Mouse (Mus musculus) gastrocnemius, adult 8-10 months (tissue): ENCODE data around the gene Pgm5. TPM values are rescaled to one million over a fixed set of nuclear protein-coding genes. Genes with fewer than 3 reads are reported as not detected.
A peak's percentile ranks its signal among the peaks of the same experiment; 100 is the strongest.

ENCODE experiments used
- DNase-seq, 2 experiments: peaks; one replicate each; pipeline ENCODE4 v3.0.0; 2022; ENCODE audit warnings: low spot score in 2 of 2
- total RNA-seq, 4 experiments: library from RNA; stranded (reverse); gene quantifications; 2 replicates each; pipeline ENCODE4 v1.2.4; 2022

Gene Pgm5
- total RNA-seq, 4 experiments from 2014 or later: 11.8 to 16.9 (median 13.2) TPM

GRCm38 (mm10) chr19:24667527-24667926, 194.1 kb downstream of the Pgm5 start:
- no peak for DNase-seq

GRCm38 (mm10) chr19:24665771-24666170, 195.9 kb downstream of the Pgm5 start:
- no peak for DNase-seq

- no peak for DNase-seq
Measured at GRCm38 (mm10) chr19:24662346-24662745, 199.3 kb downstream of the Pgm5 start.

- DNase-seq: no peak
Measured at GRCm38 (mm10) chr19:24656981-24657380, 204.7 kb downstream of the Pgm5 start.

GRCm38 (mm10) chr19:24653230-24653799, 208.3 kb downstream of the Pgm5 start:
- no peak for DNase-seq

- no peak for DNase-seq
Measured at GRCm38 (mm10) chr19:24652342-24653019, 209.2 kb downstream of the Pgm5 start.

- DNase-seq: no peak
Measured at GRCm38 (mm10) chr19:24651595-24651994, 210.1 kb downstream of the Pgm5 start.

- DNase-seq: no peak
Measured at GRCm38 (mm10) chr19:24650428-24650827, 211.2 kb downstream of the Pgm5 start.

GRCm38 (mm10) chr19:24648016-24648415, 213.6 kb downstream of the Pgm5 start:
- DNase-seq: no peak

- DNase-seq: no peak
Measured at GRCm38 (mm10) chr19:24646162-24646829, 215.4 kb downstream of the Pgm5 start.

GRCm38 (mm10) chr19:24644971-24645370, 216.7 kb downstream of the Pgm5 start:
- DNase-seq: peak in 1 of 2 experiments; percentile 17

- no peak for DNase-seq
Measured at GRCm38 (mm10) chr19:24640982-24641381, 220.7 kb downstream of the Pgm5 start.

GRCm38 (mm10) chr19:24637988-24638387, 223.7 kb downstream of the Pgm5 start:
- no peak for DNase-seq

GRCm38 (mm10) chr19:24636616-24637015, 225.0 kb downstream of the Pgm5 start:
- no peak for DNase-seq

GRCm38 (mm10) chr19:24634602-24635001, 227.1 kb downstream of the Pgm5 start:
- DNase-seq: peak; percentile 5 to 24

Other genes starting within 250 kb of the Pgm5 start
- gene Tmem252, start 187.8 kb downstream of the Pgm5 start, total RNA-seq: under 1 TPM in 2 of 4 experiments, not detected in 2; 0.05 to 0.13 TPM
- 100 to 1,000 TPM; 448 to 506 (median 471) TPM for gene Gm10053, start 13.8 kb upstream of the Pgm5 start, total RNA-seq
- not detected for gene Foxd4, start 39.3 kb upstream of the Pgm5 start, total RNA-seq
- 10 to 100 TPM; 15.6 to 17.3 (median 16.3) TPM for gene Cbwd1, start 99.8 kb upstream of the Pgm5 start, total RNA-seq
- gene Dock8, start 137.7 kb upstream of the Pgm5 start, total RNA-seq: 1 to 10 TPM; 1.1 to 1.9 (median 1.7) TPM